Mouse (Mus musculus): ENCODE measurements around the gene Btbd18. TPM values are rescaled to one million over a fixed set of nuclear protein-coding genes. Genes with fewer than 3 reads are reported as not detected.

Gene Btbd18
- polyA plus RNA-seq, 1 experiment from 2014 or later: 0.18 TPM

- no peak for ATAC-seq (ENCODE audit: low read depth)
- Histone ChIP-seq H3K9me3 (ENCODE audit: control insufficient read depth, low read length) (no peaks in the 10 kb centered on the region), H3K27ac (ENCODE audit: low read length) (peak within 1 kb of the TSS; percentile 81), H3K27me3 (ENCODE audit: control insufficient read depth, insufficient read depth, low read depth, low read length) (no peaks in the 10 kb centered on the region), H3K4me2 (ENCODE audit: low read depth, low read length) (peak within 1 kb of the TSS; percentile 89), H3K9ac (ENCODE audit: low read length) (peak within 1 kb of the TSS; percentile 95), H3K4me1 (replicated peaks; ENCODE audit: control insufficient read depth, insufficient read depth, low read length) (peaks cover 13% of the 10 kb centered on the region), H3K36me3 (ENCODE audit: control insufficient read depth, insufficient read depth, low read length) (peaks cover 13% of the 10 kb centered on the region), H3K4me3 (ENCODE audit: low read length) (peak within 1 kb of the TSS; percentile 100)
- 15% methylated on average over 8 of the region's 8 CpGs for WGBS
Measured at GRCm38 (mm10) chr2:84679016-84679415, 20.1 kb downstream of the Btbd18 start, which contains the start of gene Tmx2. TSS of gene Tmx2 (minus strand) at chr2:84679140.

GRCm38 (mm10) chr2:84682605-84683183 lies 23.8 kb downstream of the Btbd18 start:
- Histone ChIP-seq H3K4me3 (ENCODE audit: low read length) (no peak overlapping the region), H3K9ac (ENCODE audit: low read length) (no peak overlapping the region), H3K27me3 (ENCODE audit: control insufficient read depth, insufficient read depth, low read depth, low read length) (no peaks in the 10 kb centered on the region), H3K4me2 (ENCODE audit: low read depth, low read length) (no peak overlapping the region), H3K27ac (ENCODE audit: low read length) (no peak overlapping the region), H3K36me3 (ENCODE audit: control insufficient read depth, insufficient read depth, low read length) (peaks cover 15% of the 10 kb centered on the region), H3K9me3 (ENCODE audit: control insufficient read depth, low read length) (no peaks in the 10 kb centered on the region), H3K4me1 (replicated peaks; ENCODE audit: control insufficient read depth, insufficient read depth, low read length) (peaks cover 7% of the 10 kb centered on the region)
- 61% methylated on average over 6 of the region's 6 CpGs for WGBS
- no peak for ATAC-seq (ENCODE audit: low read depth)

GRCm38 (mm10) chr2:84688080-84688844 lies 29.4 kb downstream of the Btbd18 start:
- H3K4me1 ChIP-seq (replicated peaks; ENCODE audit: control insufficient read depth, insufficient read depth, low read length): no peaks in the 10 kb centered on the region
- no peak overlapping the region for H3K4me2 ChIP-seq (ENCODE audit: low read depth, low read length)
- H3K9ac ChIP-seq (ENCODE audit: low read length): no peak overlapping the region
- no peak for ATAC-seq (ENCODE audit: low read depth)
- peaks cover 47% of the 10 kb centered on the region for H3K36me3 ChIP-seq (ENCODE audit: control insufficient read depth, insufficient read depth, low read length)
- no peak overlapping the region for H3K4me3 ChIP-seq (ENCODE audit: low read length)
- no peaks in the 10 kb centered on the region for H3K27me3 ChIP-seq (ENCODE audit: control insufficient read depth, insufficient read depth, low read depth, low read length)
- H3K9me3 ChIP-seq (ENCODE audit: control insufficient read depth, low read length): no peaks in the 10 kb centered on the region
- WGBS: 80% methylated on average over 2 of the region's 2 CpGs
- no peak overlapping the region for H3K27ac ChIP-seq (ENCODE audit: low read length)

- WGBS: 87% methylated on average over 12 of the region's 12 CpGs
- H3K27me3 ChIP-seq (ENCODE audit: control insufficient read depth, insufficient read depth, low read depth, low read length): no peaks in the 10 kb centered on the region
- peaks cover 54% of the 10 kb centered on the region for H3K36me3 ChIP-seq (ENCODE audit: control insufficient read depth, insufficient read depth, low read length)
- ATAC-seq (ENCODE audit: low read depth): no peak
- no peak overlapping the region for H3K4me2 ChIP-seq (ENCODE audit: low read depth, low read length)
- no peak overlapping the region for H3K4me3 ChIP-seq (ENCODE audit: low read length)
- H3K9ac ChIP-seq (ENCODE audit: low read length): no peak overlapping the region
- no peak overlapping the region for H3K27ac ChIP-seq (ENCODE audit: low read length)
- no peaks in the 10 kb centered on the region for H3K4me1 ChIP-seq (replicated peaks; ENCODE audit: control insufficient read depth, insufficient read depth, low read length)
- H3K9me3 ChIP-seq (ENCODE audit: control insufficient read depth, low read length): no peaks in the 10 kb centered on the region
Measured at GRCm38 (mm10) chr2:84690050-84690449, 31.2 kb downstream of the Btbd18 start.

GRCm38 (mm10) chr2:84695007-84695695 lies 36.3 kb downstream of the Btbd18 start:
- H3K36me3 ChIP-seq (ENCODE audit: control insufficient read depth, insufficient read depth, low read length): peaks cover 32% of the 10 kb centered on the region
- no peak overlapping the region for H3K4me2 ChIP-seq (ENCODE audit: low read depth, low read length)
- H3K27ac ChIP-seq (ENCODE audit: low read length): peak overlapping the region; percentile 51
- no peaks in the 10 kb centered on the region for H3K27me3 ChIP-seq (ENCODE audit: control insufficient read depth, insufficient read depth, low read depth, low read length)
- WGBS: 61% methylated on average over 5 of the region's 5 CpGs
- peak; percentile 89 for ATAC-seq (ENCODE audit: low read depth)
- H3K4me3 ChIP-seq (ENCODE audit: low read length): no peak overlapping the region
- H3K9ac ChIP-seq (ENCODE audit: low read length): no peak overlapping the region
- peaks cover 2% of the 10 kb centered on the region; the same call in 1 of the 2 replicates for H3K4me1 ChIP-seq (replicated peaks; ENCODE audit: control insufficient read depth, insufficient read depth, low read length)
- no peaks in the 10 kb centered on the region for H3K9me3 ChIP-seq (ENCODE audit: control insufficient read depth, low read length)

GRCm38 (mm10) chr2:84703497-84703896 lies 44.6 kb downstream of the Btbd18 start:
- WGBS: 94% methylated on average over 1 of the region's 1 CpGs

GRCm38 (mm10) chr2:84704329-84704728 lies 45.5 kb downstream of the Btbd18 start:
- Histone ChIP-seq H3K4me1 (replicated peaks; ENCODE audit: control insufficient read depth, insufficient read depth, low read length) (no peaks in the 10 kb centered on the region), H3K9me3 (ENCODE audit: control insufficient read depth, low read length) (no peaks in the 10 kb centered on the region), H3K4me3 (ENCODE audit: low read length) (no peak overlapping the region), H3K36me3 (ENCODE audit: control insufficient read depth, insufficient read depth, low read length) (peaks cover 8% of the 10 kb centered on the region), H3K9ac (ENCODE audit: low read length) (no peak overlapping the region), H3K27ac (ENCODE audit: low read length) (no peak overlapping the region), H3K27me3 (ENCODE audit: control insufficient read depth, insufficient read depth, low read depth, low read length) (no peaks in the 10 kb centered on the region), H3K4me2 (ENCODE audit: low read depth, low read length) (no peak overlapping the region)
- ATAC-seq (ENCODE audit: low read depth): no peak
- 67% methylated on average over 5 of the region's 5 CpGs for WGBS

More at GRCm38 (mm10) chr2:84703497-84703896, 44.6 kb downstream of the Btbd18 start:
- H3K27ac ChIP-seq (ENCODE audit: low read length): no peak overlapping the region
- H3K9ac ChIP-seq (ENCODE audit: low read length): no peak overlapping the region
- peaks cover 3% of the 10 kb centered on the region for H3K36me3 ChIP-seq (ENCODE audit: control insufficient read depth, insufficient read depth, low read length)
- ATAC-seq (ENCODE audit: low read depth): no peak
- no peak overlapping the region for H3K4me3 ChIP-seq (ENCODE audit: low read length)
- H3K4me1 ChIP-seq (replicated peaks; ENCODE audit: control insufficient read depth, insufficient read depth, low read length): no peaks in the 10 kb centered on the region
- no peaks in the 10 kb centered on the region for H3K9me3 ChIP-seq (ENCODE audit: control insufficient read depth, low read length)
- H3K27me3 ChIP-seq (ENCODE audit: control insufficient read depth, insufficient read depth, low read depth, low read length): no peaks in the 10 kb centered on the region
- no peak overlapping the region for H3K4me2 ChIP-seq (ENCODE audit: low read depth, low read length)

- Histone ChIP-seq H3K27me3 (ENCODE audit: control insufficient read depth, insufficient read depth, low read depth, low read length) (no peaks in the 10 kb centered on the region), H3K36me3 (ENCODE audit: control insufficient read depth, insufficient read depth, low read length) (peaks cover 15% of the 10 kb centered on the region), H3K4me1 (replicated peaks; ENCODE audit: control insufficient read depth, insufficient read depth, low read length) (no peaks in the 10 kb centered on the region), H3K9ac (ENCODE audit: low read length) (no peak overlapping the region), H3K9me3 (ENCODE audit: control insufficient read depth, low read length) (no peaks in the 10 kb centered on the region), H3K4me3 (ENCODE audit: low read length) (no peak overlapping the region), H3K27ac (ENCODE audit: low read length) (no peak overlapping the region), H3K4me2 (ENCODE audit: low read depth, low read length) (no peak overlapping the region)
- ATAC-seq (ENCODE audit: low read depth): no peak
- 79% methylated on average over 1 of the region's 1 CpGs for WGBS
Measured at GRCm38 (mm10) chr2:84705295-84705694, 46.4 kb downstream of the Btbd18 start.

GRCm38 (mm10) chr2:84707523-84707922 lies 48.6 kb downstream of the Btbd18 start:
- Histone ChIP-seq H3K4me3 (ENCODE audit: low read length) (no peak overlapping the region), H3K36me3 (ENCODE audit: control insufficient read depth, insufficient read depth, low read length) (peaks cover 18% of the 10 kb centered on the region), H3K9me3 (ENCODE audit: control insufficient read depth, low read length) (no peaks in the 10 kb centered on the region), H3K4me2 (ENCODE audit: low read depth, low read length) (no peak overlapping the region), H3K4me1 (replicated peaks; ENCODE audit: control insufficient read depth, insufficient read depth, low read length) (no peaks in the 10 kb centered on the region), H3K27me3 (ENCODE audit: control insufficient read depth, insufficient read depth, low read depth, low read length) (no peaks in the 10 kb centered on the region), H3K27ac (ENCODE audit: low read length) (no peak overlapping the region), H3K9ac (ENCODE audit: low read length) (no peak overlapping the region)
- WGBS: 85% methylated on average over 1 of the region's 1 CpGs
- no peak for ATAC-seq (ENCODE audit: low read depth)

All from lung, embryonic 16.5 days (tissue).